Mouse (Mus musculus) neutrophil, adult 83 days (primary cell): ENCODE data around the gene Fbxo44. TPM values are rescaled to one million over a fixed set of nuclear protein-coding genes. Genes with fewer than 3 reads are reported as not detected.

Experiments used
- total RNA-seq, 2 experiments: library from RNA; stranded (reverse); gene quantifications; one replicate each; pipeline ENCODE4 v1.2.4; 2023

The Fbxo44 gene
- total RNA-seq = under 1 TPM; 0.33 to 0.73 TPM

DNA sequence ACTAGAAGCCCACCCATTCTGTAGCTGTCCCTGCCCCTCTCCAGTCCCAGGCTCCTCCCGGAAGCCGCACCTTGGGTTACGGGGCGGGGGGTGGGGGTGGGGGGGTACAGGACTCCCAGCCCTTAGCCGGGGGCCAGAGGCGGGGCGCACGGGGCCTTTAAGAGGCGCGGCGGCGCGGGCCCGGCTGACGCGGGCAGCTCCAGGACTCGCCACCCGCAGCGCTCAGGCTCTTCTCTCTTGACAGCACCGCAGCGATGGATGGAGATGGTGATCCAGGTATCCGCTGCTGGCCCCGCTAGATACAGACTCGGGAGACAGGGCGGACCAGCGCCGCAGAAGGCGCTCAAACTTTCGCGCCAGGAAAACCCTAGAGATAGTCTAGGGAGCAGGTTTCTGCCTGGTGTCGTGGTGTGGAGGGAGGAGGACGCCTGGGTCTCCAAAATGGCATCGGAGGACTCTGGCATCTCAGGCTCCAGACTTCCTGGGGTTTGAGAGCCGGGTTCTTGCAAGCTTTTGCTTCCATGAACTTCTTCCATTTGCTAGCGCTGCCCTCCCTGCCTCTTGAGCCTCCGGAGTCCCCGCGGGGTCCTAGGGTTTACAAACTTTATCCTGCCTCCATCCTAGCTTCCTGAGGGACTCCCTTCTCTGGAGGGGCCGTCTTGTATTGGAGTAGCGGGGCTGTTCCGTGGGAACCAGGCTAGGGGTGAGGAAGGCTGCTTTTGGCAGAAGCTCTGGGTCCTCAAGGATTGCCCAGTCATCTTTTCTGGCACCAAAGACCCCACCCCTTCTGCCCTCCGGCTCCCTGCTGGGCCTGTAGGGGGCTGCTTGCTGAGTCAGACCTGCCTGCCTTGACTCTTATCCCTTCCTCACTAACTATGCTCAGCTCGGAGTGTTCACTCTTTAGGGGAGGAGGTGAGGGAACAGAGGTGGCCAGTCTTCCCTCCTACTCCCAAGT, at the start of gene Fbxo44, which contains the start of gene Fbxo2:
Gene Fbxo44, minus strand, starts transcription at position 47 of the 955 bp plus-strand sequence.
Gene Fbxo2, plus strand, starts transcription at position 186 of the 955 bp plus-strand sequence.

DNA sequence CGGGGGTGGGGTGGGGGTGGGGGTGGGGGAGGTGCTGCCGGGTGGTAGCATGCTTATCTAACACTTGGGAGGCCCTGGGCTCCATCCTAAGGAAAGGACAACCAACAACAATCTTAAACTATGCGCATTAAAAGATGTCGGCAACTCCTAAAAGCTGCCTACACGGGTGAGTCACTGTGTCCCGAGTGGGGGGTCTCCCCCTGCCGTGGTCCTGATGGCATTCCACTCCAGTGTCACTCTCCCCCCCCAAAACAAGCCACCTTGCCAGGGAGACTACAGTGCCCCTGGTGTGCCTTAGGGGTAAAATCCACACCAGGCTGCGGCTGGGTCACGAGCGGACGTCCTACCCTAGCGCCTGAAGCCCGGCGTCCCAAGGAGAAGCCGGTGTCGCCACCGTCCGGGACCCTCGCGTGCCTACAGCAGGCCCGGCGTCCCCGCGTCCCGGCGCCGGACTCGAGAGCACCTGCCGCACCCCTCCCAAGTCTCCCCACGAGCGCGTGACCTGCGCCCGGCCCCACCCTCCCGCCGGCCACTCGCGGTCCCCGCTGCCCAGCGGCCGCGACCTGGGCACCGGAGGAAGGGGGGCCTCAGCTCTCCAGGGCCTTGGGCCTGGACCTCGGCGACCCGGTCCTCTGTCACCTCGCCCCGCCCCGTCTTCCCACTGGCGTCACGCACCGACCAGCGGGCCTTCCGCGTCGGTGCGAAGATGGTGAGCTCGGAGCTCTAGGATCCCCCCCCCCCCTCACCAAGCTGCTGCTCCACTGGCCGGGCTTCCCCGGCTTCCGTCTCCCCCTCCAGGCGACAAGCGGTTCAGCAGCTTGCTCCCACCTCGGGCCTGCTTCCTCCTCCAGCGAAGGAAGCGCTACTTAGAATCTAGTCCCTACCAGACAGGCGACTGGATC, 8.8 kb downstream of the Fbxo44 start, which contains the start of gene Fbxo6:
Gene Fbxo6, minus strand, starts transcription at position 874 of the 902 bp plus-strand sequence.

DNA sequence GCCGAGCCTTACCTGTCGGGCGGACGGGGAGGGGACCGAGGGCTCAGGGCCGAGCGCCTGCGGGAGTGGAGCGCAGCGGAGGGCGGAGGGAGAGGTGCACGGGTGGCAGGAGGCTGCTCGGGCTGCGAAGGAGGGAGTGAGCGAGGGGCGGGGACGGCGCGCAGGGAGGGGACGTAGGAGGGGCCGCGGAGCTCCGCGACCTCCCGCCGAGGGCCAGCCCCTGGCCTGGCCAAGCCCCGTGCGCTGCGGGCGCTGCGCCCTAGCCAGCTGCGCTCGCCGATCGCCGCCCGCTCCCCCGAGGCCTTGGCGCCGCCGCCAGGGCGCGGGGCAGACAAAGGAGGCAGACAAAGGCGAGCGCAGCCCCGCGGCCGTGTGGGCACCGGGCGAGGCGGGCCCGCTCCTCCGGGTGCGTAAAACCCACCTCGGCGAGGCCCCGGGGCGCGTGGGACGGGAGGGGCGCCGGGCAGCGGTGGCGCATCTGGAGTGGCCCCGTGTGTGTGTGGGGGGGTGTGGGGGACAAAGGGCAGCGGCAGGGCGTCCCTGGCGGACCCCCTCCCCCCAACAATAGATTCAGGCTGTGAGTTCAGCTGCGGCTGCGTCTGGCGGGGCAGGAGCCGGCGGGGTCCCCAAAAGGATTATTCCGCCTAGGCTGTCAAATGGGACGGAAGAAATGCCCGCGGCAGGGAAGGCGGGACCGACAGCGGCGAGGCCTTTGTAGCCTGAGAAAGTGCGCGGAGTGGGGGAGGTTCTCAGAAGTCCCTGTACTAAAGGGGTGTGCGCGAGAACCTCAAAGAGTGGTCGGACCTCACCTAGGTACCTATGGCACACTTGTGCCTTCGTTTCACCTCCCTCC, 29.5 kb downstream of the Fbxo44 start, which contains the start of gene Draxin:
Gene Draxin, minus strand, starts transcription at position 138 of the 853 bp plus-strand sequence.

DNA sequence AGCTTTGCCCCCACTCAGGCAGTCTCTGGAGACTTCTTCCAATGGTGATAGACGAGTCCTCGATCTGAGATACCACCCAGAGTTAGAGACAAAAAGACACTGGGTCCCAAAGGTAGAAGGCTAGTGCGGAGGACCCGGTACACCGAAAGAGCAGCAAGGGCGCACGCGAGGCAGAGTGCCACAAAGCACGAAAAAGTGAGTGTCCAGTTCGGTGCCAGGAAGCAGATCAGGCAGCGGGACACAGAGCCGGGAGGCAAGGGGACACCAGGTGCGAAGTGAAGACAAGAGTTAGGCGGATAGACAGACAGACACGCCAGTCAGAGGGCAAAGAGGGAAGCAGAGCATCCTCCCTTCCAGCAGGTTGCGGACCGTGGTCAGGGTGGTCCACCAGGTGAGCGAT, 30.1 kb downstream of the Fbxo44 start, which contains the start of gene Mad2l2:
Gene Mad2l2, plus strand, starts transcription at position 252 of the 400 bp plus-strand sequence.

Other genes with a start within 250 kb of the Fbxo44 start
- 10 to 100 TPM; 17.5 to 18.9 TPM for gene Plod1, start 223.7 kb downstream of the Fbxo44 start, total RNA-seq
- 10 to 100 TPM; 56.6 to 59.3 TPM for gene 2510039O18Rik, start 219.6 kb downstream of the Fbxo44 start, total RNA-seq
- gene Nppb, start 174.7 kb downstream of the Fbxo44 start, total RNA-seq = not detected
- gene Nppa, start 159.8 kb downstream of the Fbxo44 start, total RNA-seq = not detected
- 10 to 100 TPM in 1 of 2 experiments, 1 to 10 TPM in 1; 9.8 to 10.6 TPM for gene Clcn6, start 121.7 kb downstream of the Fbxo44 start, total RNA-seq
- 10 to 100 TPM in 1 of 2 experiments, 1 to 10 TPM in 1; 10.0 to 14.6 TPM for gene Mthfr, start 121.4 kb downstream of the Fbxo44 start, total RNA-seq
- gene Agtrap, start 72.5 kb downstream of the Fbxo44 start, total RNA-seq = 10 to 100 TPM; 66.1 to 70.7 TPM
- 10 to 100 TPM; 10.3 to 11.0 TPM for gene Mad2l2, start 30.1 kb downstream of the Fbxo44 start, total RNA-seq
- gene Draxin, start 29.8 kb downstream of the Fbxo44 start, total RNA-seq = under 1 TPM in 1 of 2 experiments, not detected in 1; 0.18 TPM
- 10 to 100 TPM; 13.6 to 18.7 TPM for gene Fbxo6, start 8.3 kb downstream of the Fbxo44 start, total RNA-seq
- not detected for gene Fbxo2, start 139 bp upstream of the Fbxo44 start, total RNA-seq
- not detected for gene Disp3, start 127.5 kb upstream of the Fbxo44 start, total RNA-seq